Mouse (Mus musculus): ENCODE results near the gene Tbx6. TPM values are rescaled to one million over a fixed set of nuclear protein-coding genes. Genes with fewer than 3 reads are reported as not detected.

The Tbx6 gene
- polyA plus RNA-seq, 2 experiments = 0.41 to 2.0 TPM

DNA sequence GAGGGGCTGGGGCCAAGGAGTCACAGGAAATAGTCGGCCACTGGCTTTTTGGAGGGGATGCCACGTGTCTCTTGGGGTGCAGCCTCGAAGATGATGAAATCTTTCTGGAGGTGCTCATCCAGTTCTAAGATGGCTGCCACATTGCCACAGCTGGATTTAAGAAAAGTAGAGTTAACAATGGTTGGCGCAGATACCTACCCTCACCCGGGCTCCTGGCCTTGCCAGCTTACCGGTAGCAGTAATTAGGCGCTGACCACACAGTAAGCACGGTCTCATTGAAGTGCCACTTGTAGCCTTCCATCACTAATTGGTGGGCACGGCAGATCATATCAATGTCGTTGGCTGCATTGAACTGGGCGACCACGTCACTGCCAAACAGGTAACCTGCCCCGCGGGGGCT lies 4.9 kb downstream of the Tbx6 start:
- Histone ChIP-seq H3K4me1 (ENCODE audit: control insufficient read depth, insufficient read depth, low read length) (peaks cover 10% of the 10 kb centered on the region), H3K4me2 (replicated peaks; ENCODE audit: low read depth, low read length, severe bottlenecking) (no peak overlapping the region), H3K9me3 (ENCODE audit: control insufficient read depth, low read length) (no peaks in the 10 kb centered on the region), H3K4me3 (replicated peaks; ENCODE audit: low read length) (no peak overlapping the region), H3K36me3 (ENCODE audit: control insufficient read depth, insufficient read depth, low read length) (peaks cover 66% of the 10 kb centered on the region), H3K27me3 (ENCODE audit: control insufficient read depth, insufficient read depth, low read length) (no peaks in the 10 kb centered on the region), H3K27ac (replicated peaks; ENCODE audit: low read depth, low read length) (no peak overlapping the region), H3K9ac (ENCODE audit: low read depth, low read length, severe bottlenecking) (no peak overlapping the region)
- TF ChIP-seq POLR2A (IDR thresholded peaks at IDR 0.05; ENCODE audit: borderline replicate concordance, extremely low read depth, insufficient read depth, insufficient read length) = no peak
- no peak for DNase-seq (ENCODE audit: low spot score)
- ATAC-seq (ENCODE audit: low FRiP score, low read depth) = no peak
- WGBS = 82% methylated on average over 14 of the region's 14 CpGs

DNA sequence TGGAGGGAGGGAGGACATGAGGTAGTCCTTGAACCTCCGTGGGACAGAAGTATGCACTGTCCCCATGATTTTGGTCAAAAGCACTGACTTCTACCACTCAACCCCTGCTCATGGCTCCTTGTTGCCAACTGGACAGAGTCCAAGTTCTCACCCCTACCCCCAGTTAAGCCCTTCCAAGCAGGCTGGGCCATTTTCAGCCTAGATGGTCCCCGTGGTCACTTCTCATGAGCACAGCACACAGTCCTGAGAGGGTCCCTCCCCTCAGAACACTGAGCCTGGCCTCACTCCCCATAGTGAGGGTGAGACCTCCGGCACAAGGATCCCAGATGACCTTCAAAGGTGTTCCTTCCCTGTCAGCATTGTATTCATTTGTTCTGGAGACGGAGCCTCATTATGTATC lies 7.9 kb downstream of the Tbx6 start:
- no peak for TF ChIP-seq POLR2A (IDR thresholded peaks at IDR 0.05; ENCODE audit: borderline replicate concordance, extremely low read depth, insufficient read depth, insufficient read length)
- no peak overlapping the region for H3K4me2 ChIP-seq (replicated peaks; ENCODE audit: low read depth, low read length, severe bottlenecking)
- H3K9ac ChIP-seq (ENCODE audit: low read depth, low read length, severe bottlenecking) = no peak overlapping the region
- no peak for DNase-seq (ENCODE audit: low spot score)
- no peak for ATAC-seq (ENCODE audit: low FRiP score, low read depth)
- H3K27me3 ChIP-seq (ENCODE audit: control insufficient read depth, insufficient read depth, low read length) = no peaks in the 10 kb centered on the region
- H3K27ac ChIP-seq (replicated peaks; ENCODE audit: low read depth, low read length) = no peak overlapping the region
- H3K4me3 ChIP-seq (replicated peaks; ENCODE audit: low read length) = no peak overlapping the region
- H3K36me3 ChIP-seq (ENCODE audit: control insufficient read depth, insufficient read depth, low read length) = peaks cover 65% of the 10 kb centered on the region
- peaks cover 10% of the 10 kb centered on the region; the same call in 1 of the 2 replicates for H3K4me1 ChIP-seq (ENCODE audit: control insufficient read depth, insufficient read depth, low read length)
- WGBS = 90% methylated on average over 4 of the region's 4 CpGs
- H3K9me3 ChIP-seq (ENCODE audit: control insufficient read depth, low read length) = no peaks in the 10 kb centered on the region

DNA sequence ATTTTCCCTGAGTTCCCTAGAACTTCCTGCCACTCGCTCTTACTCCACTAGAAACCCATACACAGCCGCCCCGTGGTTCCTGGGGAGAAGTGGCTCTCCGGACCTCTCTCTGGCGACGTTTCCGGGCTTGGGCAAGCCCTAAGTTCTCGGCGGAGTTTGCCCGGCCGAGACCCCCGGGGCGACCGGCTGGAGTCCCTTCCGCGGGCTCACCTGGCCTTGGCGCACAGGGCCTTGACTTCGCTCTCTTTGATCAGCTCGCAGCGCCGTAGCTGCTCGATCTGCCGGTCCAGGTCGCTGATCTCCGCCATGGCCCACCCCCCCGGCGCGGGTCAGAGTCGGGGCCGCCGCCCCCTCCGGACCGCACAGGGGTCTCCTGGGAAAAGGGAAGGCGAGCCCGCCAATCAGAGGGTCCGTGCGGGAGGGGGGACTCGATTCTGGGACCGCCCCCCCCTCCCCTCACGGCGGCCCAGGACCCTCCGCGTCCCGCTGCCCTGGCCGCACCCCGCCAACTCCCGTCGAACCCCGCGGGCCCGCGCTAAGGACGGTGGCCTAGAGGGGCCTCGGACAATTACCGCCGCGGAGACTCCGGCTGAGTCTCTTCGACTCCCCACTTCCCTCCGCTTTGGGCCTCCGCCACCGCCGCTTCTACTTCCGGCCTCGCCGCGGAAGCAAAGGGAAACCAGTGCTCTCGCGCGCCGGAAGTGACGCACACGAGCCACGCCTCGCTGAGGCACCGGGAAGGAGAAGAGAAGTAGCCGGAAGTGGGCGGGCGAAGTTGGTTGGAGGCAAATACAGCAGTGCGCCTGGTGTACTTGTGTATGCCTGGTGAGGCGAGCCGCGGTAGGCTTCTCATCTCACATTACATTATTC lies 10.8 kb downstream of the Tbx6 start, which contains the start of gene Ppp4c:
Ppp4c (minus strand) TSS at position 646 of the 870 bp plus-strand sequence.
- WGBS = under 1% methylated on average over 71 of the region's 83 CpGs
- ATAC-seq (ENCODE audit: low FRiP score, low read depth) (peak; percentile 93), DNase-seq (ENCODE audit: low spot score) (peak; percentile 98)
- H3K9me3 ChIP-seq (ENCODE audit: control insufficient read depth, low read length) = no peaks in the 10 kb centered on the region
- H3K27me3 ChIP-seq (ENCODE audit: control insufficient read depth, insufficient read depth, low read length) = no peaks in the 10 kb centered on the region
- peak within 1 kb of the TSS; percentile 61 for H3K4me2 ChIP-seq (replicated peaks; ENCODE audit: low read depth, low read length, severe bottlenecking)
- peaks cover 65% of the 10 kb centered on the region for H3K36me3 ChIP-seq (ENCODE audit: control insufficient read depth, insufficient read depth, low read length)
- H3K9ac ChIP-seq (ENCODE audit: low read depth, low read length, severe bottlenecking) = peak within 1 kb of the TSS; percentile 84
- H3K4me3 ChIP-seq (replicated peaks; ENCODE audit: low read length) = peak within 1 kb of the TSS; percentile 73
- 0 out of 2 replicates have a peak, but pooled peaks have one; percentile 48 for TF ChIP-seq POLR2A (IDR thresholded peaks at IDR 0.05; ENCODE audit: borderline replicate concordance, extremely low read depth, insufficient read depth, insufficient read length)
- H3K27ac ChIP-seq (replicated peaks; ENCODE audit: low read depth, low read length) = peak within 1 kb of the TSS; percentile 96
- H3K4me1 ChIP-seq (ENCODE audit: control insufficient read depth, insufficient read depth, low read length) = peaks cover 12% of the 10 kb centered on the region; the same call in 1 of the 2 replicates

DNA sequence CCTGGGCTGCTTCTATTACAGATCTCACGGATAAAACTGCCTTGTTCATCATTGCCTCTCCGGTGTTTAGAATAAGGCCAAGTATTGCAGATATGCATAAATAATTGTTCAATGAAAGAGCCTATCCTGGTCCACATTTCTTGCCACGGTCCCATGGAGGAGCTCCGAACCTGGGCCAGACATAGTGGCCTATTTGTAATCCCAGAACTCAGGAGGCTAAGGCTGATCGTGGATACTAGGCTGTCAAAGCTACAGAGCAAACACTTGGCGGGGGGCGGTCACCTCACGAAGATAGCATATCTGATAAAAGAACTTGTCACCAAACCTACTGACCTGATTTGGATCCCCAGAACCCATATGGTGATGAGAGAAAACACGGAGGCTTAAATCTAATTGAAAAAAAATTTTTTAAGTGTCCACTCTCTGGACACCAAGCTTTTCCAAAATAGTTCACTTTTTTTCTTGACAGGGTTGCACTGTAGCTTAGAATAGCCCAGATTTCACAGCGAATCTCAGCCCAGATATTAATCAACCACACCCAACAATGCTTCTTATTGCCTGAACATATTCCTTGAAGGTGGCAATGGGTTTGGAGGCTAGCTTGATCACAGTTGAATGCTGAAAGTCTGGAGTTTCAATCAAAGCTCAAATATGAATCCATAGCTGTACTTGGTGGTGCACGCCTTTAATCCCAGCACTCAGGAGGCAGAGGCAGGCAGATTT lies 11.6 kb downstream of the Tbx6 start:
- TF ChIP-seq POLR2A (IDR thresholded peaks at IDR 0.05; ENCODE audit: borderline replicate concordance, extremely low read depth, insufficient read depth, insufficient read length) = no peak
- H3K27me3 ChIP-seq (ENCODE audit: control insufficient read depth, insufficient read depth, low read length) = no peaks in the 10 kb centered on the region
- H3K9me3 ChIP-seq (ENCODE audit: control insufficient read depth, low read length) = no peaks in the 10 kb centered on the region
- 31% methylated on average over 11 of the region's 11 CpGs for WGBS
- H3K36me3 ChIP-seq (ENCODE audit: control insufficient read depth, insufficient read depth, low read length) = peaks cover 65% of the 10 kb centered on the region
- peak overlapping the region; percentile 96 for H3K27ac ChIP-seq (replicated peaks; ENCODE audit: low read depth, low read length)
- DNase-seq (ENCODE audit: low spot score) (no peak), ATAC-seq (ENCODE audit: low FRiP score, low read depth) (peak; percentile 1; the same call in 1 of the 2 replicates)
- H3K4me2 ChIP-seq (replicated peaks; ENCODE audit: low read depth, low read length, severe bottlenecking) = peak overlapping the region; percentile 61
- H3K4me3 ChIP-seq (replicated peaks; ENCODE audit: low read length) = peak overlapping the region; percentile 73
- H3K4me1 ChIP-seq (ENCODE audit: control insufficient read depth, insufficient read depth, low read length) = peaks cover 20% of the 10 kb centered on the region
- H3K9ac ChIP-seq (ENCODE audit: low read depth, low read length, severe bottlenecking) = peak overlapping the region; percentile 35; the same call in 1 of the 2 replicates
